Mouse (Mus musculus): ENCODE measurements around the gene Vps53.
"Not testable (repeated sequence)": the region's sequence is repeated elsewhere in the genome, so short reads cannot be mapped to it uniquely, and the experiment has no call there.

The Vps53 gene

DNA sequence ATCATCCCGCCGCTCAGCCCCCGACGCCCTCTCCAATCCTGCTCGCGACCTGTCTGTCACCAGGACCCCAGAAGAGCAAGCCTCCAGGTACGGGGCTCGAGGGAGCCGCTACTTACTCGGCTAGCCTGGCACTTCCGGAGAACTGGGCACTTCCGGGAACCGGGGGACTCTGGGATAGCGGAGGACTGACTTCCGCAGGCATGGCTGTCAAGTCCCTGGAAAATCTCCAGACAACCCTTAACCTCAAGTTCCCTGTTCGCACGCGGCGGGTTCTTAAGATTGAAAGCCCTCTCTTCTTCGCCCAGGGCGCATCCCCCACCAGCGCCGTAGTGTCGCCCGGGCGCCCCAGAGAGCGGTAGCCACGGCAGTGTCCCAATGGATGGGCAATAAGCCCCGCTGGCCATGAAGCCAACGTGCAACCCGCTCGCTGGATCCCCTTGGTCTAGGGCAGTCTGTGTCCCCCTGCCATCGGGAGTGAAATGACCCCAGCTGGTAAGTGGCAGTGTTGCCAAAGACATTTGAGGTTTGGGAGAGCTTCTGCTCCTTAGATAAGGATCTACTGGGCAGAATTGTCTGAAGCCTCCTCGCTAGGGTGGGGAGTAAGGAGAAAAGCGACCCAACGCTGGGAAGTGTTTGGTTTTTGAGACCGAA is at the start of gene Vps53, which contains the start of gene Fam57a:
TSS of gene Vps53 (minus strand) at position 153 of the 651 bp plus-strand sequence.
TSS of gene Fam57a (plus strand) at position 177 of the 651 bp plus-strand sequence.
- DNase-seq (ENCODE audit: low read depth, low spot score), result peak; percentile 83

DNA sequence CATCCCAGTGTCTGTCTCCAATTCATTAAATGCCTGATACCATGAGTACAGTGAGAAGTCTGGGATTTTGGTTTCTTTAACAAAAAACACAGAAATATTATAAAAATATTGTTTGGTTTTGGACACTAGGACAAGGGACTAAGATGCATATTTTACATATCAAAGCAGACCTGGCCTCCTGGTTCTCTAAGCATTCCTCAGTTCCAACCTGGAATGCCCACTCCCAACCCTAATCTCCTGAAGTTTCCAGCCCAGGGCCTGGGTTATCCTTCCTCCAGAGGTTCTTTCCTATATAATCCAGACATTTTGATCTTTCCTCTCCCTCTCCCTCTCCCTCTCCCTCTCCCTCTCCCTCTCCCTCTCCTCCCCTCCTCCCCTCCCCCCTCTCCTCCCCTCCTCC is 45.6 kb upstream of the Vps53 start:
- peak; percentile 55 for DNase-seq (ENCODE audit: low read depth, low spot score)

DNA sequence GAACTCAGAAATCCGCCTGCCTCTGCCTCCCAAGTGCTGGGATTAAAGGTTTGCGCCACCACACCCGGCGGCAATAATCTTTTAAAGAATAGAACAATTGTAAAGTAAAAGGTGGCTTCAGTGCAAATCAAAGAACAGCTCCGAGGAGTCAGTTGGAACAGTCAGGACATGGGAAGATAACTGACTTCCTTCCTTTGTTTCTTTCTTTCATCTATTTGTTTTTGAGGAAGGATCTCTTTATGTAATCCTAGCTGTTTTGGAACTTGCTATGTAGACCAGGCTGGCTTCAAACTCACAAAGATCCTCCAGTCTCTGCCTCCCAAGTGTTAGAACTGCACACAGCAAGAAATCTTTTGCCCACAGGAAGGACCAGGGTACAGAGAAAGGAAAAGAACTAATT is 45.2 kb upstream of the Vps53 start:
- DNase-seq (ENCODE audit: low read depth, low spot score), result peak; percentile 58

DNA sequence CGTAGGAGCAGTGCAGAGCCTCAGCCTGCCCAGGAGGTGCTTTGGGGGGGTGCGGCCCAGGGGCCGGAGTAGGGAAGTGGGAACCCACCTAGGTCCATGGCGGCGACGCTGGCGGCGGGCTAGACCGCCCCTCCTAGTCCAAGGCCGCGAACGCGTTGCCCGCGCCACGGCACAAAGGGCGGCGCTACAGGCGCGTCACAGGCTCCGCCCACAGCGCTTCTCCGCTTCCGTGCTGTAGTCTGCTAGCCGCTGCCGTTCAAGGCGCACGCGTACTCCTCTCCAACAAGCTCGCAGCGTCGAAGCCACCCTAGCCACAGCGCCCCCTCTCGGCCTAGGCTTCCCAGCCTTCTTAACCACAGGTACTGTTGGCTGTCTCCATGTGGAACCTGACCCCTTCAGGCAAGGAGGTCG is 37.9 kb upstream of the Vps53 start, which contains the start of the genes Dbil5 and Gemin4:
TSS of gene Dbil5 (plus strand) at position 219 of the 411 bp plus-strand sequence.
TSS of gene Gemin4 (minus strand) at position 275 of the 411 bp plus-strand sequence.
- DNase-seq (ENCODE audit: low read depth, low spot score), result peak; percentile 99

DNA sequence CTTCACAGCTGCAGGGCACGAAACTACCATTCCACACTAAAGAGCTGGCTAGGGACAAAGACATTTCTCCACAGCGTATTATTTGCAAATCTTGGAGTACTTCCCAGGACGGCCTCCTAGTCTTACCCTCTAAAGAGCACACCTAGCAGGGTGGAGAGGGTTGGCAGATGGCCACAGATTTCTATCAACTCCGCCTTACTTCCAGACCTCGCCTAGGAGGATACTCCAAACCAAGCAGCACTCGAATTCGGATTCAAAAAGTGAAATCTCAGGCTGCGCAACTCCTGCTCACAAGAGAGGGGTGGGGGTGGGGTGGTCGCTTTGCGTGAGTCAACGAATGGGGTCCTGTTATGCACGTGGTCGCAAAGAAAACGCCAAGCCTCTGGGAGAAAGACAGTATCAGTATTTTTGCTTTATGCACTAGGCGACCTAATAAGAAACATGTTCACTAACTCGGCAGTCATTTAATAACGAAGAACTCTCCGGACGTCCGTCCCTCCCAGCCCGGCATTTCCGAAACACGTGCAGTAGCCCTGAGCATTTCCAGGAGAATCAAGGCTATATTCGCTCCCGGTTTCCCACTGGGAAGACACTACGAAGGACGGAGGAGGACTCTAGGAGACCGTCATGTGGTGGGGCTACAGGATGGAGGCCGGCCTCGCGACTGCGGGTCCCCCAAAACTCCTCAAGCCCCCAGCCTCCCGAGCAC is 37.4 kb upstream of the Vps53 start:
- peak; percentile 65 for DNase-seq (ENCODE audit: low read depth, low spot score)

DNA sequence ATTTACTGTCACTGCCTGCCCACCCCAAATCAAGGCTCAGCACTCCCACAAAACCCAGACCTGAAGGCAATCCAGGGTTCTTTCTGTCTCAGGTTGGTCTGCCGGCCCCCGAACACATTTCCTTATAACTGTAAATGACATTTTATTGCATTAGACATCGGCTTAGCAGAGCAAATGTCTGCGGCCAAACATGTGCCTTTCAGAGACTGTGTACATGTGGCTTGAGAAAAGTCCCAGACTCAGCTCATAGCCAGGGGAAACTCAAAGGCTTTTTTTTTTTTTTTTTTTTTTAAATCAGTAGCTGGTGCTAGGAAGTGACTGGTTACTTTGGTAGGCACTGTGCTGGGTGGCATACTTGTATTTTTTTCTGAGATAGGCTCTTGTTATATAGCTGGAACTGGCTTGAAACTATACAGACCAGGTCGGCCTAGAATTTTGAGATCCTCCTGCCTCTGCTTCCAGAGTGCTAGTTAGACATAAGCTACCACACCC is 36.6 kb upstream of the Vps53 start:
- DNase-seq (ENCODE audit: low read depth, low spot score), result no peak

DNA sequence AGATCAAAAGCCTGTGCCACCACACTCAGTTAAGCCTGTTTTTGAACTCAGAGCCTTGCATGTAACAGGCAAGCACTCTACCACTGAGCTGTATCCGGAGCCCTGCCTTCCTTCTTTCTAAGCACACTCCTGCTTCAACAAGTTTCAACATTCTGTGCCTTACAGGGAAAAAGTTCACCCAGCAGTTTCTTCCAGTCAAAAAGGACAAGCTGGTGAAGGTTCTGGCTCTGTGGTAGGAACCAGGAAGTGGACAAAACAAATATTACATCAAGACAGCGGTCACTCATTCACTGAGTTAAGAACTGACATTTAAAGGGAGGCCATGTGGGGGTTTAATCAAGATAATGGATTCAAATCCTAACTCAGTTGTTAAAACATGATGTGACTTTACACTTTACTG is 35.6 kb upstream of the Vps53 start:
- no peak for DNase-seq (ENCODE audit: low read depth, low spot score)

DNA sequence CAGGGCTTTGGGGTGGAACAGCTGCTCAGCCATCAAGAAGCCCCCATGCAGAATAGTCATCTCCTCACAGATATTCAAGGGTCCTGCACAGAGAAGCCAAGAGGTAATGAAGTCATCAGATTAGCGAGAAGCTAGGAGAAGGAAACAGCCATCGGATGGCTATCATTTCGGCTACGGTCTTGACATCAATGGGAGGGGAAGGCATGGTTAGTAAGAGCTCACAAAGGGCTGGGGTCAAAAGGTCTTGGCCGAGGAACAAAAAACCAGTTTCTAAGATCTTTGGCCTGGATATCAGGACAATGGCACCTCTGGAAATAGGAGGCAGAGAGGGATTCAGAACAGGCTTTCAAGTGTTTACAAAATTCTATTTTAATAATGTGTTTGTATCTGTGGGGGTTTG is 34.4 kb upstream of the Vps53 start:
- DNase-seq (ENCODE audit: low read depth, low spot score), result no peak

DNA sequence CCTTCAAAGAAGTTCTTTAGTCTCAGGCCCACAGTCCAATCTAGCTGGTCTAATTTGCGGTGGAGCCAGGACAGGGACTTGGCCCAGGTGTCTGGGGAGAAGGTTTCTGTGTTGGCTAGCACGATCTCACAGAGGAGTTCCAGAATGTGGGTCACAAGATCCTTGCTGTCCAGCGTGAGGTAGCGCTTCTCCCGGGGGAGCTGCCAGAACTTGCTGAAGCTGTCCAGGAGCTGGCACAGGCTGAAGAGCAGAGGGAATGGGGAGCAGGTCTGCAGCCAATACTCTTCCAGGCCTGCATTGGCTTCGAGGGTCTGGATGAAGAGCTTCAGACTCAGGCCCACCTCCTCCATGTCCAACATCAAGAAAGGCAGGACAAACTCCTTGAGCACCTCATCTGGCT is 32.1 kb upstream of the Vps53 start:
- not testable (repeated sequence) for DNase-seq (ENCODE audit: low read depth, low spot score)

DNA sequence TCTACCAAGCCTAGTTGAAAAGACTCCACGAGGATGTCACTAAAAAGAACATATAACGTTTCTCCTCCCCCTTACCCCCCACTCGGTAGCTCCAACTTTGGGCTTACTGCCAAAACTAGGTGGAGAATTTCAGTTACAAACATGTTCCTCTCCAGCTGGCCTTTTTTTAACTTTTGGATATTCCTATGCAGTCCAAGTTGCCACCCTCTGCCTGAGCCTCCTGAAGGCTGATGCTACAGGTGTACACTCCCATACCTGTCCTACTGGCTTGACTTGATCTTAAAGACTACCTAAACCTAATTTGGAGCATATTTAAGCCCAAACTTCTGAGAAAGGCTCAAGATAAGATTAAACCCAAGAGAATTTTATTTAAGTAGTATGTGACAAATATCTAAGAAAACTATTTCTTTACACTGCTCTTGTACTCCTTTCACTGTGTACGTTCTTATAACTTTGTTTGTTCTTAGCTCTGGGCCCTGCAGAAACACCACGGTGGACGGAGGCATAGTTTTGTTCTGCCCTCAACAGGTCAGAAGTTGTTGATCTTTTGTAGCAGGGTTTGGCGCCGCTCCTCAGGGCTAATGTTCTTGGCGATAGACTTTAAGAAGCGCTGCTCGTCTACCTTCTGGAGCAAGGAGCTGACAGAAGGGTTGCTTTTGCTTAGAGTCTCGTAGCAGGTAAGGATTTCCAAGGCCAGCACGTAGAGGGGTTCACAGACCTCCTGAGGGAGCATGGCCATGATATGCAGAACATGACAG is 31.0 kb upstream of the Vps53 start:
- DNase-seq (ENCODE audit: low read depth, low spot score), result no peak

DNA sequence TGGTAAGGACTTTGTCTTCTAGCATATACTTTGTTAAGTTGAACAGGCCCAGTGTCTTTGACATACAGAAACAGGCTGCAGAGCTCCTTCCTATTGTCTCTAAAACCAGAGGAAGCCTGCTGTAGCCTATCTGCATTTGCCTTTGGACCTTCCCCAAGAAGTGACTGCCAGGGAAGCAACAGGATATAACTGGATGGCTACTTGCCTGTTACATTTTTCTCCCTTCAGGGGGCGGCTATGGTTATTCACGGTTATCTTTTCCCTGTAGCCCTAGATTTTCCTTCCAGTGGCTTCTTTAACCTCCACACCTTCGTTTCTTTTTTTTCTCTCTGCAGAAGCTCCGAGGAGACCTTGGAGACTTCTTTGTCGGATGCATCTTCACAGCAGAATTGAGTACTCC is 27.3 kb upstream of the Vps53 start:
- no peak for DNase-seq (ENCODE audit: low read depth, low spot score)

DNA sequence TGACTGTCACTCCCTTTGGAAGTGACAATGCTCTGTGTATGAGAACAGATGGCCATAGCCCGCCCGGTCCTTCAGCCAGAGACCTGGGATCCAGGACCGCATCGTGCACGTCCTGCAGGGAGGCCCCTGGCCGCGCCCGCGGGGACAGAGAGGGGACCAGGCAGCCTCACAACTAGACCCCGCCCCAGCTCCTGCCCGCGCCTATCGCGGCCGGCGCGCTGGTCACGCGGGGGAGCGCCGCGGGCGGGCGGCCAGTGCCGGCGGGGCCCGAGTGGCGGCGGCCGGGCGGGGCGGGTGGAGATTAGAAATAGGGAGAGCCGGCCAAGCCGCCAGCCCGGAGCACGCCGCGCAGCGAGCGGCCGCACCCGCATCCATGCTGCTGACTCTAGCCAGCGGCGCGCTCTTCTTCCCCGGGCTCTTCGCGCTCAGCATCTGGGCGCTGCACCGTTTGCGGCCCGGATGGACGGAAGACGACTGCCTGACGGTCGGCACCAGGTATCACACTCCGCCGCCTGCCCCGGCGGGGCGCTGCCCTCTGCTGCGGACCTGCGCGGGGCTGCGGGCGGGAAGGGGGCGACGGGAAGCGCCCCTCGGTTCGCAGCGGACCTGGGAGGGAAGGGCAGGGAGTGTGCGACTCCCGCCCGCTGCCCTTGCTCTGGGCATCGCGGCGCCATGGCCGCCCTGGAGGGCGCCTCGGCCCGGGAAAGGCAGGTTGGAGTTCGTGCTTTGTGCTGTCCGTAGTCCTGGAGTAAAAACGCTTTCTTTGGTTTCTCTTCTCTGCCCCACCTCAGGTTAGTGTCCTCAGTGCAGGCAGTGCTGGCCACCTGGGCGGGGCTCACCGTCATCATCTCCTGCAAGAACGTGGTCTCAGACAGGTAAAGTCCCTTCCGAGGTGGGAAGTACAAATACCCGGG is 22.6 kb upstream of the Vps53 start:
- peak; percentile 63 for DNase-seq (ENCODE audit: low read depth, low spot score)

DNA sequence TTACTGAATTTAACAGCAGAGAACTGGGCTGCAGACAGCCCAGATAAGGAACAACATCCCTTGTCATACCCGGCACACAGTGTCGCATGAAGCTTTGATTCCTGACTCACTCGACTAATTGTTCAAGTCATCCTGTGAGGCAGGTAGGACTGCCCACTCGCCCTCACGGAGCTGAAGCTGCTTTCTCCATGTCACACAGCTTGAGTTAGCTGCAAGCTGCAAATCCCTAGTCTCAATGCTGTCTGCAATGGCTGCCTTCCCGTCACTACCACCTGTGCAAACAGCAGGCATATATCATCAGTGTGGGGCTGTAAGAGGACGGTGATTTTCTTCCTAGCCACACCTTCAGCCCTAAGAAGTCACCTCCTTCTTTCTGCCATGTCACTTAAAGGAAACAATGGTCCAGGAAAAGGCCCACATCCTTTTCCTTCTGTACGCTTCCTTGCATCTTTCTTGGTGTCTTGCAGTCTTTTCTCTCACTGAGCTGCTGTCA is 17.6 kb upstream of the Vps53 start:
- DNase-seq (ENCODE audit: low read depth, low spot score), result no peak

DNA sequence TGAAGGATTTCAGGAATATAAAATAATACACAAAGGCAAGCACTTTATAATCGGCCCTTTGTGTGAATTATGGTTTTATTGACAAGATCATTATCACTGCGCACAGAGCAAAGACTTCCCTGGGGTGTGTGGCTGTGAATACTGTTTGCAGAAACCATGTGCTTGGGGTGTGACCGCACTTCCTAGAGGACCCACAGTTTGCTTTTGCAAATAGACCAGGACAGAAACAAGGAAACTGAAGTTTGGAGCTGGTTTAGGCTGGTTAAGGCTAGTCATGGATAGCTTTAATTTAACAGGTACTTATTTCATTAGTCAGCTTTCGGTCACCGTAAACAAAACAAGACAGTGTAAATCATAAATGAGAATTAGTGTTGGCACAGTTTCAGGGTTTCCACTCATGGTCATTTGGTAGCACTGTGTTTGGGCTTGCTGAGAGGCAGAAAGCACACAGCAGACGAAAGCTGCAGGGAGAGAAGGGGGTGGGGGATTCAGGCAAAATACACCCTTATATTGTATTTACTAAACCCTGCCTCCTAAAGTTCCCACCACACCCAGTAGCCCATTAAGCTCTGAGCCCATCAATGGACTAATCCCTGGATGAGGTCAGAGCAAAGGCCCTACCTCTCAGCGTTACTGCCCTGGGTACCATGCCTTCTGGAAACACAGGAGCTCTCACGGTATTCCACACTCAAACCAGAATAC is 17.0 kb upstream of the Vps53 start:
- peak; percentile 21 for DNase-seq (ENCODE audit: low read depth, low spot score)

DNA sequence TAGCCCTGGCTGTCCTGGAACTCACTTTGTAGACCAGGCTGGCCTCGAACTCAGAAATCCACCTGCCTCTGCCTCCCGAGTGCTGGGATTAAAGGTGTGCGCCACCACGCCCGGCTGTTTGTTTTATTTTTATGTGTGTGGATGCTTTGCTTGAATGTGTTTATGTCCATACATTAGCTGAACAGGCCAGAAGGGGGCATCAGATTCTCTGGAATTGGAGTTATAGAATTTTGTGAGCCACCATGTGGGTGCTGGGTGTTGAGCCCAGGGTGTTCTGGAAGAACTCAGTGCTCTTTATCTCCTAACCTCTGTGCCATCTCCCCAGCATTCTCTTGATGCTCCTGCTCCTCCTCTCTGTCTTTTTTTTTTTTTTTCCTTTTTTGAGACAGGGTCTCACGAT is 7.5 kb upstream of the Vps53 start:
- DNase-seq (ENCODE audit: low read depth, low spot score), result peak; percentile 42

DNA sequence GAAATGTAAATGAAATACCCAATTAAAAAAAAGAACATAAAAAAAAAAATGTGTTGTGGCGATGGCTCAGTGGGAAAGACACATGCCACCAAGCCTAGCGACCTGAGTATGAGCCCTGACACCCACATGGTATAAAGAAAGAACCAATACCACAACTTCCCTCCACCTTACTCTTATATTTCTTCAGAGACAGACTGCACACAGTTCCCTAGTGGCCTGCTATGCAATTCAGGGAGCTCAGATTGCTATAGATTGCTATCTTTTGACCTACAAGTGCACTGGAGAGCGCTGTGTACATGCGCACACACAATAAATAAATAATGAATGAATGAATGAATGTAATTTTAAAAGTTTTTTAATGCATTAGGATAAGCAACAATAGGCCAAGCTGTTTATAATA is 4.3 kb upstream of the Vps53 start:
- no peak for DNase-seq (ENCODE audit: low read depth, low spot score)

DNA sequence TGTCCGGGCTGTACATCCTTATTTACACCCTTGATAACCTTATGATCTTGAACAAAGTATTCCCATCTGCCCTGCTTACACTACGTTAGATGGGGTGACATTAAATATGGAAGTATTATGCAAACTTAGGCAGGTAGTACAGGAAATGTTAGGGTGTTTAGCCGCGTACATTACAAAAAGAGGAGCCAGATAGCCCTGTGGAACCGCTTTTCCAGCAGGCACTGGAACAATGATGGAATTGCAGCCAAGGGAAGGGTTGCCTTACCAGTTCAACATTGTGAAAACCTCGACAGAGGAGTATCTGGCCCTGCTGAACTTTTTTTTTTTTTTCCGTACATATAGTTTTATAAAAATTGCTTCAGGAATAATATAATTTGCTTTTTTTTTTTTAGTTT is 696 bp upstream of the Vps53 start:
- DNase-seq (ENCODE audit: low read depth, low spot score), result no peak

DNA sequence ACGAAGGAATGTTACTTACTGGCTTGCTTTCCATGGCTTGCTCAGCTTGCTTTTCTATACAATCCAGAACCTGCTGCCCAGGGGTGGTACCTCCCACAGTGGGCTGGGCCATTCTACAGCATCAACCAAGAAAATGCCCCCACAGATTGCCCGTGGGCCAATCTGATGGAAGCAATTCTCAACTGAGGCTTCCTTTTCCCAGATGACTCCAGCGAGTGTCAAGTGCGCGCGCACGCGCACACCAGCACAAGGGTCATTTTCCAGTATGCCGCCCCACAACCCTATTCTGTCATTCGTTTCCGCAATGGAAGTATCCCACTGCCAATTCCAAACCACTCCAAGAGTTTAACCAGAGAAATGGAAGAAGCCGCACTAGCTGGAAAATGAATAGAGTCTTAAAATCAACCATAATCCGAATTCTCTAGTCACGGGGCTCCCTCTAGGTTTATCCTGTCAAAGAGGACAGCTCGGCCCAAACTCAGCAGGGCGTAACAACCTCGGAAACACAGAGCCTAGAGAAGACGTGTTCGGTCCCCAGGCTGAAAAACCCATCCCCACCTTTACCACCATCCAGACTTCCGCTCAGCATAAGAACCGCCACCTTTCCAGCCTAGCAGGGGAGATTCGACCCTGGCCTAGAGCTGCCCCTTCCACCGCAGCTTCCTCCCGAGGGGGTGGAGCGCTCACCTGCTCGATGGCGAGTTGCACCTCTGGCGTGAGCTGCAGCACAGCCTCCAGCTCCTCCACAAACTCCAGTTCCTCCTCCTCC is 537 bp downstream of the Vps53 start:
- peak; percentile 74 for DNase-seq (ENCODE audit: low read depth, low spot score)

DNA sequence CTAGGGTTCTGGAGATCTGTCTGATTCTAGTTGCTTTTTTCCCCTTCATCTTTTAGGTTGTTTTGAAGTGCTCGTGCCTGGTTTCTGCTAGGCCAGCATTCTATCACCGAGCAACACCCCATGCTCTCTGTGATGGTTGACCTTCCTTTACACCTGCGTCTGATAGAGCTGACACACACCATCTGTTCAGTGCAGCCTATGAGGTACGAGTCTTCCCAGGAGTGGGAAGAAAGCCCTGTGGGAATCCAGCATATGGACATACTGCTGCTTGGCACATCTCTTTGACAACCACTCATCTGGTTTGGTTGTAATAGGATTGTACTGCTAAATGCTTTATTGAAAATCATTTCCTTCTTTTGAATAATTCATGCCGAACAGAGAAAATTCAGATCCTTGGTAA is 9.2 kb downstream of the Vps53 start:
- no peak for DNase-seq (ENCODE audit: low read depth, low spot score)

DNA sequence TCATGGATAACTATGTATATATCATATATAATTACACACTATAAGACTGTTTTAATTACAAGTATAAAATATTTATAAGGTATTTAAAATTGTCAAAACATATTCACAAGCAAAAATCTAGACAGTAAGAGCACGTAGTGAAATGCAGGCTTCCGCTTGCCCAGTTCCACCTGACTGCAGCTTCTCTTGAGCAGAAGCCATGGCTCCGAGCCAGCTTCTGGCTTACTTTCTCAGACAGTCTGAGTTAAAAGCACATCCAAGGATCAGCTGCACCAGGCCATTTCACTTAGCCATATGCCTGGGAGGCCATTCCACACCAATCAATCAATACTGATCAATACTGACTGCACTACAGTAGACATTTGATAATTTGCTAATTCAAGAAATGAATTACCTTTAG is 10.5 kb downstream of the Vps53 start:
- DNase-seq (ENCODE audit: low read depth, low spot score), result no peak

Data from R1 (cell line).